In the genomic region with DNA sequence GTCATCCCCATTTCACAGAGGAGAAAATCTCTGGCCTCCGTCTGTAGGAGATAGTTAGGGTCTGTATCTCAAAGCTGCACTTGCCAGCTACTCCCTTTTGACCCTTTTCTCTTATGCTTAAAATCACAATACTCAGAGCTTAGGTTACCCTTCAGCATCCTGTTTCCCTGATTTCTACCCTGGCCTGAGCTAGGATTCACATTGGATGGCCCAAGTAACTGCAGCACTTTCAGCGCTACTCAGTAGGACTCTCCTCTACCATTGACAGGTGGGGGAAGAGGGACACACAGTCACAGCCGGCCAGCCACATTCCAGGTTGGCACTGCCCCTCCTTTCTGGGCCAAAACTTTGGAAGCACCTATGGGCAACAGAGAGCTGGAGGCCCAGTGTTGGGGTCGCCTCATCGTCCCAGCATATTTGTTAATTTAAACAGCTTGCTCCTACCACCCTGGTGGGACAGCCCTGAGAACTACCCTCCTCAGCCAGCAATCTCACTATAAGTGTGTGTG, we compare ENCODE assay signal across 20 mouse cellular contexts. TPM values are rescaled to one million over a fixed set of nuclear protein-coding genes. Genes with fewer than 3 reads are reported as not detected.
A peak's percentile ranks its signal among the peaks of the same experiment; 100 is the strongest.
DNase-seq lines count a peak whose midpoint lies in the region; ATAC-seq lines count a peak whose summit lies in the region.
"Had no signal": no experiment of that assay in that cellular context is flagged by ENCODE, and none has a peak within 500 bp of the region (broad histone marks: within the 10 kb centered on the region; RNA-seq: fewer than 3 reads in every experiment).

No protein-coding gene starts in this region.

- DNase-seq in midbrain, embryonic 11.5 days (ENCODE audit: low spot score, missing footprints) = peak; percentile 91
- no peak for DNase-seq in hindbrain, embryonic 14.5 days (ENCODE audit: low spot score)
- DNase-seq in adrenal gland, adult 2 months = no peak
- DNase-seq: B cell, adult 2 months; cerebellum, postnatal 10 days; gastrocnemius, postnatal 10 days; heart, adult 18-20 months; kidney, adult 9 months; kidney, postnatal 36 days; lung, postnatal 10 days had no signal

- H3K27ac ChIP-seq in midbrain, embryonic 11.5 days (ENCODE audit: low read depth, low read length) = no peak overlapping the region
- no peak overlapping the region for H3K27ac ChIP-seq in midbrain, embryonic 15.5 days
- H3K27ac ChIP-seq in hindbrain, embryonic 14.5 days = peak overlapping the region; percentile 74; the same call in 1 of the 2 replicates
- H3K27ac ChIP-seq in limb, embryonic 13.5 days = peak overlapping the region; percentile 88
- no peak overlapping the region for H3K27ac ChIP-seq in neural tube, embryonic 15.5 days (replicated peaks)
- H3K27ac ChIP-seq: embryonic facial prominence, embryonic 15.5 days; heart, embryonic 13.5 days; liver, embryonic 15.5 days had no signal

- H3K4me2 ChIP-seq in midbrain, embryonic 11.5 days = peak overlapping the region; percentile 47; the same call in 1 of the 2 replicates
- H3K4me2 ChIP-seq in midbrain, embryonic 15.5 days = no peak overlapping the region
- H3K4me2 ChIP-seq in hindbrain, embryonic 14.5 days (replicated peaks) = peak overlapping the region; percentile 49
- peak overlapping the region; percentile 82 for H3K4me2 ChIP-seq in limb, embryonic 13.5 days (replicated peaks)
- H3K4me2 ChIP-seq in neural tube, embryonic 15.5 days = peak overlapping the region; percentile 58
- H3K4me2 ChIP-seq: liver, embryonic 15.5 days had no signal

- no peak overlapping the region for H3K4me3 ChIP-seq in midbrain, embryonic 11.5 days (ENCODE audit: low read depth, low read length)
- no peak overlapping the region for H3K4me3 ChIP-seq in midbrain, embryonic 15.5 days
- H3K4me3 ChIP-seq in hindbrain, embryonic 14.5 days (replicated peaks; ENCODE audit: low read length) = no peak overlapping the region
- H3K4me3 ChIP-seq in limb, embryonic 13.5 days = peak overlapping the region; percentile 69
- peak overlapping the region; percentile 25 for H3K4me3 ChIP-seq in neural tube, embryonic 15.5 days (replicated peaks)
- H3K4me3 ChIP-seq: liver, embryonic 15.5 days; myocyte had no signal

- H3K4me1 ChIP-seq in midbrain, embryonic 11.5 days (ENCODE audit: control insufficient read depth, insufficient read depth, low read length) = peaks cover 37% of the 10 kb centered on the region
- H3K4me1 ChIP-seq in midbrain, embryonic 15.5 days = peaks cover 21% of the 10 kb centered on the region
- no peaks in the 10 kb centered on the region for H3K4me1 ChIP-seq in hindbrain, embryonic 14.5 days (replicated peaks; ENCODE audit: control insufficient read depth, insufficient read depth, low read length)
- peaks cover 85% of the 10 kb centered on the region for H3K4me1 ChIP-seq in limb, embryonic 13.5 days
- H3K4me1 ChIP-seq in neural tube, embryonic 15.5 days = peaks cover 59% of the 10 kb centered on the region

- H3K9me3 ChIP-seq in midbrain, embryonic 11.5 days (ENCODE audit: control insufficient read depth, low read length) = no peaks in the 10 kb centered on the region
- H3K9me3 ChIP-seq in midbrain, embryonic 15.5 days = no peaks in the 10 kb centered on the region
- no peaks in the 10 kb centered on the region for H3K9me3 ChIP-seq in hindbrain, embryonic 14.5 days (ENCODE audit: control insufficient read depth, low read length)
- no peaks in the 10 kb centered on the region for H3K9me3 ChIP-seq in limb, embryonic 13.5 days
- H3K9me3 ChIP-seq in neural tube, embryonic 15.5 days (replicated peaks) = no peaks in the 10 kb centered on the region
- H3K9me3 ChIP-seq: embryonic facial prominence, embryonic 15.5 days; heart, embryonic 13.5 days; liver, embryonic 15.5 days had no signal

- WGBS in midbrain, embryonic 11.5 days = 7% methylated on average over 5 of the region's 5 CpGs
- 17% methylated on average over 5 of the region's 5 CpGs for WGBS in midbrain, embryonic 15.5 days
- 11% methylated on average over 5 of the region's 5 CpGs for WGBS in hindbrain, embryonic 14.5 days
- 31% methylated on average over 5 of the region's 5 CpGs for WGBS in limb, embryonic 13.5 days
- 3% methylated on average over 5 of the region's 5 CpGs for WGBS in neural tube, embryonic 15.5 days

- peaks cover 98% of the 10 kb centered on the region for H3K27me3 ChIP-seq in midbrain, embryonic 11.5 days (ENCODE audit: control insufficient read depth, insufficient read depth, low read length)
- H3K27me3 ChIP-seq in midbrain, embryonic 15.5 days (replicated peaks) = peaks cover 84% of the 10 kb centered on the region
- peaks cover 81% of the 10 kb centered on the region for H3K27me3 ChIP-seq in hindbrain, embryonic 14.5 days (ENCODE audit: control insufficient read depth, insufficient read depth, low read length)
- peaks cover 90% of the 10 kb centered on the region for H3K27me3 ChIP-seq in limb, embryonic 13.5 days
- peaks cover 86% of the 10 kb centered on the region for H3K27me3 ChIP-seq in neural tube, embryonic 15.5 days (replicated peaks)

- no peak for ATAC-seq in midbrain, embryonic 11.5 days (ENCODE audit: low FRiP score)
- no peak for ATAC-seq in midbrain, embryonic 15.5 days (replicated peaks)
- ATAC-seq in hindbrain, embryonic 14.5 days (ENCODE audit: low FRiP score) = no peak
- ATAC-seq in limb, embryonic 13.5 days (ENCODE audit: low FRiP score, low read depth) = no peak
- no peak for ATAC-seq in neural tube, embryonic 15.5 days (ENCODE audit: low FRiP score)
- no peak for ATAC-seq in monocyte, adult 5-6 weeks (replicated peaks; ENCODE audit: insufficient number of reproducible peaks, low FRiP score, low TSS enrichment, poor library complexity, severe bottlenecking)

- no peaks in the 10 kb centered on the region for H3K36me3 ChIP-seq in midbrain, embryonic 11.5 days (ENCODE audit: control insufficient read depth, insufficient read depth, low read length)
- H3K36me3 ChIP-seq in midbrain, embryonic 15.5 days (replicated peaks) = no peaks in the 10 kb centered on the region
- H3K36me3 ChIP-seq in hindbrain, embryonic 14.5 days (replicated peaks; ENCODE audit: control insufficient read depth, insufficient read depth) = no peaks in the 10 kb centered on the region
- H3K36me3 ChIP-seq in limb, embryonic 13.5 days = 0 out of 2 replicates have a peak, but pooled peaks cover 3% of the 10 kb centered on the region
- H3K36me3 ChIP-seq in neural tube, embryonic 15.5 days = no peaks in the 10 kb centered on the region
- H3K36me3 ChIP-seq: embryonic facial prominence, embryonic 15.5 days; heart, embryonic 13.5 days; liver, embryonic 15.5 days had no signal

- H3K9ac ChIP-seq in midbrain, embryonic 11.5 days (ENCODE audit: low read length) = no peak overlapping the region
- H3K9ac ChIP-seq in midbrain, embryonic 15.5 days = no peak overlapping the region
- peak overlapping the region; percentile 9; the same call in 1 of the 2 replicates for H3K9ac ChIP-seq in hindbrain, embryonic 14.5 days
- peak overlapping the region; percentile 98 for H3K9ac ChIP-seq in limb, embryonic 13.5 days
- H3K9ac ChIP-seq in neural tube, embryonic 15.5 days (replicated peaks) = 0 out of 2 replicates have a peak overlapping the region, but pooled peaks have one; percentile 14
- H3K9ac ChIP-seq: embryonic facial prominence, embryonic 15.5 days; heart, embryonic 13.5 days; liver, embryonic 15.5 days had no signal

RNA-seq across cellular contexts. Expression of gene Lmx1b, which starts 7.7 kb away (rescaled TPM):
- polyA plus RNA-seq in midbrain, embryonic 11.5 days (2014; fragmentation: Nextera tagmentation; extraction: Ambion mirVana) = 2.0 and 2.2 TPM in 2 replicates
- 1.5 and 1.7 TPM in 2 replicates for polyA plus RNA-seq in midbrain, embryonic 15.5 days (2015; fragmentation: Nextera tagmentation; extraction: Ambion mirVana)
- 6.7 and 8.7 TPM in 2 replicates for polyA plus RNA-seq in hindbrain, embryonic 14.5 days (2014; fragmentation: Nextera tagmentation; extraction: Ambion mirVana)
- polyA plus RNA-seq in limb, embryonic 13.5 days (2015; fragmentation: Nextera tagmentation; extraction: Ambion mirVana) = 7.3 and 7.7 TPM in 2 replicates
- 7.9 and 8.5 TPM in 2 replicates for polyA plus RNA-seq in neural tube, embryonic 15.5 days (2015; fragmentation: Nextera tagmentation; extraction: Ambion mirVana)
- total RNA-seq in adrenal gland, adult 2 months (2021) = not detected
- 0.02 TPM in 1 of 2 replicates, not detected in the other for polyA plus RNA-seq in adrenal gland, adult 2 months (2012; rRNA removed)
- not detected in 3 replicates for total RNA-seq in monocyte, adult 5-6 weeks (2017)
- total RNA-seq: megakaryocyte, adult 5-6 weeks had no signal
- polyA plus RNA-seq: heart, embryonic 13.5 days; intestine, embryonic 14.5 days; liver, embryonic 15.5 days; myocyte had no signal

Comparison
In these comparisons a context has a peak if more than half of its experiments do, and no peak if none do; other contexts are left out.
1. H3K27ac ChIP-seq: peak in hindbrain, embryonic 14.5 days (single experiment) and limb, embryonic 13.5 days (single experiment); none in midbrain, embryonic 11.5 days (single experiment), midbrain, embryonic 15.5 days (single experiment) and neural tube, embryonic 15.5 days (single experiment).
2. H3K4me3 ChIP-seq: peak in limb, embryonic 13.5 days (single experiment) and neural tube, embryonic 15.5 days (single experiment); none in midbrain, embryonic 11.5 days (single experiment), midbrain, embryonic 15.5 days (single experiment) and hindbrain, embryonic 14.5 days (single experiment).
3. H3K9ac ChIP-seq: peak in hindbrain, embryonic 14.5 days (single experiment), limb, embryonic 13.5 days (single experiment) and neural tube, embryonic 15.5 days (single experiment); none in midbrain, embryonic 11.5 days (single experiment) and midbrain, embryonic 15.5 days (single experiment).